Mouse (Mus musculus) embryonic facial prominence, embryonic 14.5 days (tissue): ENCODE measurements at regions not wholly inside any gene's neighbourhood (a gene's known extent, or its start where the extent isn't known, plus 50 kb on each side); places are given as distances from the start of the nearest gene placed in this dataset.

Experiments
- ATAC-seq: fragments of 200-750 bp; cut with Nextera tagmentation; 2 replicates; pipeline ENCODE4 v1.8.0; 2017; ENCODE audit warnings: low read depth, moderate number of reproducible peaks, moderate TSS enrichment
- DNase-seq: peaks from one replicate; pipeline ENCODE4 v3.0.0-alpha.2; 2015; ENCODE audit warnings: low spot score
- H3K27ac ChIP-seq: fragments of 300-500 bp; sonication (generic); replicated peaks from 2 replicates; pipeline ENCODE4 v1.5.1; 2014; ENCODE audit warnings: low read depth, mild to moderate bottlenecking, low read length, moderate library complexity
- H3K27me3 ChIP-seq: fragments of 300-500 bp; sonication (generic); replicated peaks from 2 replicates; pipeline ENCODE4 v1.6.1; 2014; ENCODE audit warnings: low read length; ENCODE audit not compliant: control insufficient read depth, insufficient read depth
- H3K36me3 ChIP-seq: fragments of 300-500 bp; sonication (generic); 2 replicates; pipeline ENCODE4 v1.6.1; 2014; ENCODE audit warnings: low read length, mixed read lengths; ENCODE audit not compliant: control insufficient read depth, insufficient read depth
- H3K4me1 ChIP-seq: fragments of 300-500 bp; sonication (generic); 2 replicates; pipeline ENCODE4 v1.6.1; 2014; ENCODE audit warnings: antibody characterized with exemption, low read length; ENCODE audit not compliant: control insufficient read depth, insufficient read depth
- H3K4me2 ChIP-seq: fragments of 300-500 bp; sonication (generic); 2 replicates; pipeline ENCODE4 v1.6.1; 2014; ENCODE audit warnings: low read depth, mild to moderate bottlenecking, low read length, moderate library complexity, mixed read lengths
- H3K4me3 ChIP-seq: fragments of 300-500 bp; sonication (generic); 2 replicates; pipeline ENCODE4 v1.5.1; 2014; ENCODE audit warnings: low read depth, mild to moderate bottlenecking, low read length
- H3K9ac ChIP-seq: fragments of 300-500 bp; sonication (generic); 2 replicates; pipeline ENCODE4 v1.6.1; 2014; ENCODE audit warnings: low read depth, mild to moderate bottlenecking, low read length, moderate library complexity, mixed read lengths
- H3K9me3 ChIP-seq: fragments of 300-500 bp; sonication (generic); 2 replicates; pipeline ENCODE4 v1.6.1; 2016; ENCODE audit warnings: low read length; ENCODE audit not compliant: control insufficient read depth
- WGBS: fragments of 180-500 bp; shearing (Covaris S2); extraction: QIAGEN DNeasy Blood & Tissue Kit; methylation state at CpG from one replicate; pipeline ENCODE4 v1.1.7; 2014; 5-methylcytosine and 5-hydroxymethylcytosine counted together

GRCm38 (mm10) chr10:66354986-66355385 lies 740.9 kb upstream of the Jmjd1c start:
- Histone ChIP-seq H3K4me2 (no peak overlapping the region), H3K4me1 (no peaks in the 10 kb centered on the region), H3K36me3 (no peaks in the 10 kb centered on the region), H3K27me3 (no peaks in the 10 kb centered on the region), H3K9ac (no peak overlapping the region), H3K4me3 (no peak overlapping the region), H3K9me3 (no peaks in the 10 kb centered on the region), H3K27ac (no peak overlapping the region)
- 59% methylated on average over 2 of the region's 2 CpGs for WGBS
- ATAC-seq (no peak), DNase-seq (no peak)

- H3K4me1 ChIP-seq: no peaks in the 10 kb centered on the region
- H3K4me3 ChIP-seq: no peak overlapping the region
- no peak overlapping the region for H3K27ac ChIP-seq
- no peak overlapping the region for H3K9ac ChIP-seq
- no peak overlapping the region for H3K4me2 ChIP-seq
- no peaks in the 10 kb centered on the region for H3K9me3 ChIP-seq
- H3K36me3 ChIP-seq: no peaks in the 10 kb centered on the region
- ATAC-seq: peak; percentile 50; the same call in 1 of the 2 replicates
- peak; percentile 38 for DNase-seq
- H3K27me3 ChIP-seq: no peaks in the 10 kb centered on the region
- 91% methylated on average over 9 of the region's 9 CpGs for WGBS
Measured at GRCm38 (mm10) chr10:66357736-66358135, 738.2 kb upstream of the Jmjd1c start.

- no peak for ATAC-seq
- H3K9ac ChIP-seq: no peak overlapping the region
- no peak overlapping the region for H3K27ac ChIP-seq
- no peak overlapping the region for H3K4me3 ChIP-seq
- H3K9me3 ChIP-seq: no peaks in the 10 kb centered on the region
- H3K4me1 ChIP-seq: no peaks in the 10 kb centered on the region
- no peaks in the 10 kb centered on the region for H3K36me3 ChIP-seq
- H3K4me2 ChIP-seq: no peak overlapping the region
- 60% methylated on average over 3 of the region's 3 CpGs for WGBS
- no peaks in the 10 kb centered on the region for H3K27me3 ChIP-seq
- DNase-seq: peak; percentile 33
Measured at GRCm38 (mm10) chr10:66370096-66370495, 725.8 kb upstream of the Jmjd1c start.

GRCm38 (mm10) chr10:66371756-66372155 lies 724.2 kb upstream of the Jmjd1c start:
- H3K9me3 ChIP-seq: no peaks in the 10 kb centered on the region
- ATAC-seq (no peak), DNase-seq (no peak)
- no peaks in the 10 kb centered on the region for H3K36me3 ChIP-seq
- no peak overlapping the region for H3K4me2 ChIP-seq
- no peak overlapping the region for H3K4me3 ChIP-seq
- no peaks in the 10 kb centered on the region for H3K4me1 ChIP-seq
- H3K27me3 ChIP-seq: no peaks in the 10 kb centered on the region
- H3K27ac ChIP-seq: no peak overlapping the region
- 91% methylated on average over 2 of the region's 2 CpGs for WGBS
- no peak overlapping the region for H3K9ac ChIP-seq
